Mouse (Mus musculus): ENCODE measurements around the gene Rnpepl1. TPM values are rescaled to one million over a fixed set of nuclear protein-coding genes. Genes with fewer than 3 reads are reported as not detected.
A peak's percentile ranks its signal among the peaks of the same experiment; 100 is the strongest.

Gene Rnpepl1
- polyA plus RNA-seq, 1 experiment from 2014 or later: 47.8 TPM

DNA sequence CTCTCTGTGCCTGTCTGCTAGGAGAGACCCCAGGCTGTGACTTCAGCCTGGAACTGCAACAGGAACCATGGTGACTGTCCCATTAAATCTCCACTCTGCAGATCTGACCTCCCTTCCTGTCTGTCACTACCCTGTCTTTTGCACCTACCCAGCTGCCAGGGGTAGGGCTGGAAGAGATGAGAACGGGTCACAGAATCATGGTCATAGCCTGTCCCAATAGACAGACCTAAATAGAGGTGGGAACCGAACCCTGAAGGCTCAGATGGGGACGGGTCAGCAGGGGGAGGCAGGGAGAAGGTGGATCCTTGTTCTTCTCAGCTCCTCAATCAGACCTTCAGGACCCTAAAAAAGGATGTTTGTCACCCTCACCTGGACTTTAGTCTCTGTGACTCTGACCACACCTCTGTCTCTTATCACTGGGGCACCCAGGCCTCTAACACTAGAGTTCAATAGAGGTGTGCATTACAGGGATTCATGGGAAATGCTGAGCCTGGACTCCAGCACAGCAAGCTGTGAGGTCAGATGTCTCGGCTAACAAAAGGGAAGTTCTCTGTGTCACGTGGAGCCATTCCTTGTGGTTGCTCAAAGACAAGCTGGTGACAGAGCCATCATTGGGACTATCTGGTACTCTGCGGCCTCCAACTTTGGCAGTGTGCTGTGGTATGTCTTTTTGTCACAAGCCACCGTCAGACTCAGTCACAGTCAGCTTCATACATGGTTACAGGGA lies 10.1 kb downstream of the Rnpepl1 start:
- Histone ChIP-seq H3K27ac (replicated peaks) (no peak overlapping the region), H3K9me3 (replicated peaks) (no peaks in the 10 kb centered on the region), H3K4me1 (no peaks in the 10 kb centered on the region), H3K4me2 (replicated peaks) (no peak overlapping the region), H3K4me3 (replicated peaks) (no peak overlapping the region), H3K27me3 (no peaks in the 10 kb centered on the region), H3K9ac (no peak overlapping the region), H3K36me3 (peaks cover 51% of the 10 kb centered on the region)
- no peak for ATAC-seq (ENCODE audit: insufficient number of reproducible peaks, low FRiP score, low TSS enrichment, low read depth)
- WGBS: 82% methylated on average over 7 of the region's 7 CpGs

GRCm38 (mm10) chr1:92921496-92921895 lies 10.9 kb downstream of the Rnpepl1 start:
- Histone ChIP-seq H3K9ac (no peak overlapping the region), H3K9me3 (replicated peaks) (no peaks in the 10 kb centered on the region), H3K27ac (replicated peaks) (no peak overlapping the region), H3K36me3 (peaks cover 42% of the 10 kb centered on the region), H3K4me2 (replicated peaks) (no peak overlapping the region), H3K27me3 (no peaks in the 10 kb centered on the region), H3K4me3 (replicated peaks) (no peak overlapping the region), H3K4me1 (no peaks in the 10 kb centered on the region)
- WGBS: 85% methylated on average over 4 of the region's 4 CpGs
- ATAC-seq (ENCODE audit: insufficient number of reproducible peaks, low FRiP score, low TSS enrichment, low read depth): no peak

DNA sequence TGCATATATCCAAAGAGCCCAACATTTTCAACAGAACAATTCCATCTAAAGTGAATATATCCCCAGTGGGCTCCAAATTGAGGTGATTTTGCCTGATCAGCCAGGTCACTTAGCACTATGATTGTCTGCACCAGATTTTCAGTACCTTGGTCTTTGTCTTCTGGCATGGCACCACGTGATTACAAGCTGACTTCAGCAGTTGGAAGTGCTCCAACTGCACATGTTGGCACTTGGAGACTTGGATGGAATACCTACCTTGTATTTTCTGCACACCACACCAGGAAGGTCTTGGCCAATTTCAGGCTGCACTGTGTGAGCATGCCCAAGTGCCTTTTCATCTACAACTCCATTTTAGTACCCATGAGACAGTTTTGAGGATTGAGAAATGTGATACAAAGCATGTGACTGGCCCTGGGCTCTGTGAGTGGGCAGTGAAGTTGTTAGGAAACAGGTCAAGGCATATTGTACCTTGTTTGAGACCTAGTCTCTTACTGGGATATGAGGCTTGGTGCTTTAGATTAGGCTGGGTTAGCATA lies 19.7 kb downstream of the Rnpepl1 start:
- Histone ChIP-seq H3K9me3 (replicated peaks) (no peaks in the 10 kb centered on the region), H3K4me1 (peaks cover 8% of the 10 kb centered on the region), H3K36me3 (no peaks in the 10 kb centered on the region), H3K27me3 (no peaks in the 10 kb centered on the region), H3K27ac (replicated peaks) (no peak overlapping the region), H3K9ac (no peak overlapping the region), H3K4me3 (replicated peaks) (no peak overlapping the region), H3K4me2 (replicated peaks) (no peak overlapping the region)
- 20% methylated on average over 1 of the region's 1 CpGs for WGBS
- no peak for ATAC-seq (ENCODE audit: insufficient number of reproducible peaks, low FRiP score, low TSS enrichment, low read depth)

DNA sequence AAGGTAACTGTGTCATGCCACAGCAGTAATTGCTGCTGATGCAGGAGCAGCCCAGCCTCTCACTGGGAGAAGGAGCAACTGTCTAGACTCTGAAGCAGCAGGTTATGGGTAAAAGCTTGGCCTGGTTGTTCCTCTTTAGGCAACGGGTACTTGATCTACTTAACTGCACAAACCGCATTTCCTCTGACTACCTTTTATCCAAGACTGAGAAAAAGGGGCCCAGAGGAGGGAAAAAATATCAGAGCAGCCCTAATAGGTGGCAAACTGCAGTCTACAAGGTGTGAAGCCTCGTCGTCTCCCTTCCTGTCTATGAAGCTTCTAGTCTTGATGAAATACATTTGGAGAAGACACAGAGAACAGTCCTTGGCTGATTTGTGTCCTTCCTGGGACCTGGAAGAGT lies 23.0 kb downstream of the Rnpepl1 start:
- 72% methylated on average over 4 of the region's 4 CpGs for WGBS
- ATAC-seq (ENCODE audit: insufficient number of reproducible peaks, low FRiP score, low TSS enrichment, low read depth): no peak
- H3K27ac ChIP-seq (replicated peaks): peak overlapping the region; percentile 99

GRCm38 (mm10) chr1:92934182-92934827 lies 23.7 kb downstream of the Rnpepl1 start, which contains the start of gene Capn10:
Gene Capn10, plus strand, starts transcription at chr1:92934376.
- ATAC-seq (ENCODE audit: insufficient number of reproducible peaks, low FRiP score, low TSS enrichment, low read depth): peak; percentile 99
- Histone ChIP-seq H3K27me3 (no peaks in the 10 kb centered on the region), H3K4me1 (peaks cover 23% of the 10 kb centered on the region), H3K9ac (peak within 1 kb of the TSS; percentile 67), H3K27ac (replicated peaks) (peak within 1 kb of the TSS; percentile 99), H3K4me2 (replicated peaks) (peak within 1 kb of the TSS; percentile 82), H3K9me3 (replicated peaks) (no peaks in the 10 kb centered on the region), H3K4me3 (replicated peaks) (peak within 1 kb of the TSS; percentile 89), H3K36me3 (peaks cover 17% of the 10 kb centered on the region)
- WGBS: under 1% methylated on average over 45 of the region's 45 CpGs

More for the DNA sequence above, 23.0 kb downstream of the Rnpepl1 start:
- H3K9ac ChIP-seq: peak overlapping the region; percentile 67
- peaks cover 23% of the 10 kb centered on the region for H3K4me1 ChIP-seq
- H3K4me2 ChIP-seq (replicated peaks): peak overlapping the region; percentile 82
- peak overlapping the region; percentile 89 for H3K4me3 ChIP-seq (replicated peaks)
- no peaks in the 10 kb centered on the region for H3K27me3 ChIP-seq
- H3K36me3 ChIP-seq: peaks cover 10% of the 10 kb centered on the region
- H3K9me3 ChIP-seq (replicated peaks): no peaks in the 10 kb centered on the region

- Histone ChIP-seq H3K4me1 (peaks cover 23% of the 10 kb centered on the region), H3K9me3 (replicated peaks) (no peaks in the 10 kb centered on the region), H3K4me3 (replicated peaks) (peak overlapping the region; percentile 89), H3K27ac (replicated peaks) (peak overlapping the region; percentile 99), H3K36me3 (peaks cover 27% of the 10 kb centered on the region), H3K27me3 (no peaks in the 10 kb centered on the region), H3K9ac (peak overlapping the region; percentile 67), H3K4me2 (replicated peaks) (peak overlapping the region; percentile 82)
- WGBS: 12% methylated on average over 10 of the region's 10 CpGs
- no peak for ATAC-seq (ENCODE audit: insufficient number of reproducible peaks, low FRiP score, low TSS enrichment, low read depth)
Observed at GRCm38 (mm10) chr1:92935054-92935962, 24.7 kb downstream of the Rnpepl1 start.

DNA sequence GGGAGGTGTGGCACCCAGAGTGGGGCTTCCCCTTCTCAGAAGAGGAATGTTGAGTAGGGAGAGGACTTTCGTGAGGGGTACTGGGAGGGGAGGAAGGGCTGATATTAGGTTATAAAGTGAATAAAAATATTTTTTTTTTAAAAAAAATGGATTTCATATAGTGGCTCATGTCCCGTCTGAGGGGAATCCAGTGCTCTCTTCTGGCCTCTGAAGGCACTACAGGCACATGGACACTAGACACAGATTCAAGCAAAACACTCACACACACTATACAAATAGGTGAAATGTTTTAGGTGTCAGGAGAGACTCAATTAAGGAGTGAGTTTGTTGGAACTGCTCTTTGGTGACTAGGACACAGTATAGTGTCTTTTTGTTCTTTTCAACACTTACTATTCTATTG lies 25.4 kb downstream of the Rnpepl1 start:
- H3K4me1 ChIP-seq: peaks cover 23% of the 10 kb centered on the region
- peak overlapping the region; percentile 89 for H3K4me3 ChIP-seq (replicated peaks)
- 52% methylated on average over 2 of the region's 2 CpGs for WGBS
- ATAC-seq (ENCODE audit: insufficient number of reproducible peaks, low FRiP score, low TSS enrichment, low read depth): no peak
- no peak overlapping the region for H3K27ac ChIP-seq (replicated peaks)
- H3K9ac ChIP-seq: peak overlapping the region; percentile 9; the same call in 1 of the 2 replicates
- peaks cover 32% of the 10 kb centered on the region for H3K36me3 ChIP-seq
- H3K4me2 ChIP-seq (replicated peaks): peak overlapping the region; percentile 82
- H3K9me3 ChIP-seq (replicated peaks): no peaks in the 10 kb centered on the region
- H3K27me3 ChIP-seq: no peaks in the 10 kb centered on the region

DNA sequence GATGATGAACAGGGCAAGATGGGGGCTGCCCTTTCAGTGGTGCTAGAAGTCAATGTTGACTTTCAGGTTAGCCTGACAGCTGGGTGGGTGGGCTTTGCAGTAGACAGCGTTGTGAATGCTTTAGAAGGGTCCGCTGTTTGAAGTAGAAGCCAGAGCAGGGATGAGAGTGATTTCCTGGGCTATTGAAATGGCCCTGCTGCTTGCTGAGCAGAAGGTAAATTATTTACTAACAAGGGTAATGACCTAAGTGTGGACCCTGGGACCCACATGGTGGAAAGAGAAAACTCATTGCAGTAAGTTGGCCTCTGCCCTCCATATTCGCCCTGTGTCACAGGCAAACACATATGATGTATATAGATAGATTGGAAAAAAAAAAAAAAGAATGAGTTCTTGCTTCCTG lies 25.9 kb downstream of the Rnpepl1 start:
- H3K36me3 ChIP-seq: peaks cover 33% of the 10 kb centered on the region
- H3K27ac ChIP-seq (replicated peaks): no peak overlapping the region
- no peak overlapping the region for H3K4me3 ChIP-seq (replicated peaks)
- peaks cover 23% of the 10 kb centered on the region for H3K4me1 ChIP-seq
- 82% methylated on average over 3 of the region's 3 CpGs for WGBS
- no peaks in the 10 kb centered on the region for H3K9me3 ChIP-seq (replicated peaks)
- ATAC-seq (ENCODE audit: insufficient number of reproducible peaks, low FRiP score, low TSS enrichment, low read depth): no peak
- no peak overlapping the region for H3K4me2 ChIP-seq (replicated peaks)
- H3K9ac ChIP-seq: no peak overlapping the region
- H3K27me3 ChIP-seq: no peaks in the 10 kb centered on the region

- ATAC-seq (ENCODE audit: insufficient number of reproducible peaks, low FRiP score, low TSS enrichment, low read depth): no peak
- H3K27me3 ChIP-seq: no peaks in the 10 kb centered on the region
- no peak overlapping the region for H3K4me3 ChIP-seq (replicated peaks)
- no peak overlapping the region for H3K9ac ChIP-seq
- no peak overlapping the region for H3K4me2 ChIP-seq (replicated peaks)
- peaks cover 45% of the 10 kb centered on the region for H3K36me3 ChIP-seq
- no peak overlapping the region for H3K27ac ChIP-seq (replicated peaks)
- H3K9me3 ChIP-seq (replicated peaks): no peaks in the 10 kb centered on the region
- peaks cover 23% of the 10 kb centered on the region for H3K4me1 ChIP-seq
- 92% methylated on average over 3 of the region's 3 CpGs for WGBS
Observed at GRCm38 (mm10) chr1:92937797-92938196, 27.2 kb downstream of the Rnpepl1 start.

- ATAC-seq (ENCODE audit: insufficient number of reproducible peaks, low FRiP score, low TSS enrichment, low read depth): no peak
- 94% methylated on average over 4 of the region's 4 CpGs for WGBS
- no peaks in the 10 kb centered on the region for H3K9me3 ChIP-seq (replicated peaks)
- H3K27me3 ChIP-seq: no peaks in the 10 kb centered on the region
- no peak overlapping the region for H3K4me3 ChIP-seq (replicated peaks)
- H3K4me1 ChIP-seq: peaks cover 16% of the 10 kb centered on the region
- H3K36me3 ChIP-seq: peaks cover 64% of the 10 kb centered on the region
- no peak overlapping the region for H3K9ac ChIP-seq
- no peak overlapping the region for H3K27ac ChIP-seq (replicated peaks)
- H3K4me2 ChIP-seq (replicated peaks): no peak overlapping the region
Observed at GRCm38 (mm10) chr1:92939746-92940145, 29.2 kb downstream of the Rnpepl1 start.

All from embryonic facial prominence, embryonic 15.5 days (tissue).